Mouse (Mus musculus) limb, embryonic 10.5 days (tissue): ENCODE measurements around the gene Fam83e. TPM values are rescaled to one million over a fixed set of nuclear protein-coding genes. Genes with fewer than 3 reads are reported as not detected.

ENCODE experiments used
- DNase-seq: peaks from one replicate; pipeline ENCODE4 v3.0.0-alpha.2; 2017; ENCODE audit warnings: low spot score
- H3K27ac ChIP-seq: fragments of 300-500 bp; sonication (generic); 2 replicates; pipeline ENCODE4 v1.5.1; 2016; ENCODE audit warnings: mild to moderate bottlenecking
- H3K27me3 ChIP-seq: fragments of 300-500 bp; sonication (generic); 2 replicates; pipeline ENCODE4 v1.6.1; 2016; ENCODE audit warnings: low read depth, mild to moderate bottlenecking; ENCODE audit not compliant: poor library complexity, severe bottlenecking
- H3K36me3 ChIP-seq: fragments of 300-500 bp; sonication (generic); 2 replicates; pipeline ENCODE4 v1.6.1; 2016; ENCODE audit warnings: mild to moderate bottlenecking, moderate library complexity
- H3K4me1 ChIP-seq: fragments of 300-500 bp; sonication (generic); 2 replicates; pipeline ENCODE4 v1.6.1; 2016
- H3K4me3 ChIP-seq: fragments of 300-500 bp; sonication (generic); 2 replicates; pipeline ENCODE4 v1.5.1; 2016; ENCODE audit warnings: mild to moderate bottlenecking, moderate library complexity
- H3K9me3 ChIP-seq: fragments of 300-500 bp; sonication (generic); replicated peaks from 2 replicates; pipeline ENCODE4 v1.6.1; 2016; ENCODE audit warnings: mild to moderate bottlenecking
- WGBS: fragments of 180-500 bp; shearing (Covaris S2); methylation state at CpG from one replicate; pipeline ENCODE4 v1.1.7; 2016; 5-methylcytosine and 5-hydroxymethylcytosine counted together
- polyA plus RNA-seq: library from polyadenylated mRNA; unstranded; fragments of >200 nt; fragmentation: Nextera tagmentation; extraction: Ambion mirVana; gene quantifications from 2 replicates; pipeline ENCODE4 v1.2.1, GENCODE M21; 2016

Fam83e gene
- polyA plus RNA-seq, 1 experiment from 2014 or later: 2.1 TPM

GRCm38 (mm10) chr7:45704730-45705442, 16.1 kb upstream of the Fam83e start, which contains the start of gene Dbp:
TSS of gene Dbp (plus strand) at chr7:45705088.
- under 1% methylated on average over 36 of the region's 36 CpGs for WGBS
- peaks cover 78% of the 10 kb centered on the region for H3K4me1 ChIP-seq
- peak; percentile 94 for DNase-seq
- H3K27ac ChIP-seq: peak within 1 kb of the TSS; percentile 90
- peaks cover 17% of the 10 kb centered on the region for H3K27me3 ChIP-seq
- H3K36me3 ChIP-seq: peaks cover 5% of the 10 kb centered on the region
- H3K9me3 ChIP-seq: no peaks in the 10 kb centered on the region
- H3K4me3 ChIP-seq: peak within 1 kb of the TSS; percentile 81

- peak; percentile 68 for DNase-seq
- 1% methylated on average over 21 of the region's 21 CpGs for WGBS
Observed at GRCm38 (mm10) chr7:45705443-45705864, 15.6 kb upstream of the Fam83e start.

GRCm38 (mm10) chr7:45705873-45706281, 15.1 kb upstream of the Fam83e start:
- H3K27ac ChIP-seq: peak overlapping the region; percentile 90

More at GRCm38 (mm10) chr7:45705443-45705864, 15.6 kb upstream of the Fam83e start:
- H3K4me3 ChIP-seq: peak overlapping the region; percentile 81
- peaks cover 12% of the 10 kb centered on the region for H3K27me3 ChIP-seq
- no peaks in the 10 kb centered on the region for H3K9me3 ChIP-seq
- H3K27ac ChIP-seq: peak overlapping the region; percentile 90
- peaks cover 10% of the 10 kb centered on the region for H3K36me3 ChIP-seq
- H3K4me1 ChIP-seq: peaks cover 72% of the 10 kb centered on the region

GRCm38 (mm10) chr7:45706721-45707241, 14.2 kb upstream of the Fam83e start:
- Histone ChIP-seq H3K4me3 (peak overlapping the region; percentile 81), H3K27ac (peak overlapping the region; percentile 90), H3K36me3 (peaks cover 24% of the 10 kb centered on the region), H3K27me3 (0 out of 2 replicates have a peak, but pooled peaks cover under 1% of the 10 kb centered on the region), H3K4me1 (peaks cover 65% of the 10 kb centered on the region), H3K9me3 (no peaks in the 10 kb centered on the region)
- WGBS: 2% methylated on average over 45 of the region's 45 CpGs
- peak; percentile 93 for DNase-seq

More at GRCm38 (mm10) chr7:45705873-45706281, 15.1 kb upstream of the Fam83e start:
- Histone ChIP-seq H3K27me3 (peaks cover 7% of the 10 kb centered on the region; the same call in 1 of the 2 replicates), H3K4me1 (peaks cover 69% of the 10 kb centered on the region), H3K4me3 (peak overlapping the region; percentile 81), H3K9me3 (no peaks in the 10 kb centered on the region), H3K36me3 (peaks cover 15% of the 10 kb centered on the region)
- WGBS: 0% methylated on average over 7 of the region's 7 CpGs
- peak; percentile 77 for DNase-seq

GRCm38 (mm10) chr7:45707375-45707967, 13.5 kb upstream of the Fam83e start:
- peak; percentile 92 for DNase-seq
- peaks cover 65% of the 10 kb centered on the region for H3K4me1 ChIP-seq
- WGBS: under 1% methylated on average over 27 of the region's 27 CpGs
- H3K36me3 ChIP-seq: peaks cover 31% of the 10 kb centered on the region
- H3K9me3 ChIP-seq: no peaks in the 10 kb centered on the region
- no peaks in the 10 kb centered on the region for H3K27me3 ChIP-seq
- peak overlapping the region; percentile 90 for H3K27ac ChIP-seq
- H3K4me3 ChIP-seq: peak overlapping the region; percentile 81

- Histone ChIP-seq H3K4me1 (peaks cover 59% of the 10 kb centered on the region), H3K9me3 (no peaks in the 10 kb centered on the region), H3K27me3 (no peaks in the 10 kb centered on the region), H3K36me3 (peaks cover 39% of the 10 kb centered on the region), H3K4me3 (peak overlapping the region; percentile 81), H3K27ac (peak overlapping the region; percentile 90)
- no peak for DNase-seq
- WGBS: 30% methylated on average over 13 of the region's 13 CpGs
Observed at GRCm38 (mm10) chr7:45708221-45708761, 12.7 kb upstream of the Fam83e start.

- peak overlapping the region; percentile 81; the same call in 1 of the 2 replicates for H3K4me3 ChIP-seq
Observed at GRCm38 (mm10) chr7:45709036-45709435, 12.0 kb upstream of the Fam83e start.

GRCm38 (mm10) chr7:45709677-45710355, 11.2 kb upstream of the Fam83e start:
- Histone ChIP-seq H3K27ac (0 out of 2 replicates have a peak overlapping the region, but pooled peaks have one; percentile 10), H3K4me1 (peaks cover 58% of the 10 kb centered on the region), H3K36me3 (peaks cover 43% of the 10 kb centered on the region), H3K27me3 (no peaks in the 10 kb centered on the region), H3K4me3 (no peak overlapping the region), H3K9me3 (no peaks in the 10 kb centered on the region)
- DNase-seq: no peak
- 83% methylated on average over 14 of the region's 14 CpGs for WGBS

More at GRCm38 (mm10) chr7:45709036-45709435, 12.0 kb upstream of the Fam83e start:
- no peaks in the 10 kb centered on the region for H3K9me3 ChIP-seq
- WGBS: 62% methylated on average over 6 of the region's 6 CpGs
- H3K27me3 ChIP-seq: no peaks in the 10 kb centered on the region
- DNase-seq: no peak
- H3K4me1 ChIP-seq: peaks cover 54% of the 10 kb centered on the region
- 0 out of 2 replicates have a peak overlapping the region, but pooled peaks have one; percentile 90 for H3K27ac ChIP-seq
- peaks cover 43% of the 10 kb centered on the region for H3K36me3 ChIP-seq

GRCm38 (mm10) chr7:45710477-45711191, 10.4 kb upstream of the Fam83e start:
- no peak for DNase-seq
- Histone ChIP-seq H3K27ac (no peak overlapping the region), H3K4me3 (no peak overlapping the region), H3K36me3 (peaks cover 43% of the 10 kb centered on the region), H3K4me1 (peaks cover 60% of the 10 kb centered on the region), H3K27me3 (no peaks in the 10 kb centered on the region), H3K9me3 (no peaks in the 10 kb centered on the region)
- 95% methylated on average over 20 of the region's 20 CpGs for WGBS

GRCm38 (mm10) chr7:45711316-45712021, 9.5 kb upstream of the Fam83e start:
- DNase-seq: no peak
- Histone ChIP-seq H3K36me3 (peaks cover 43% of the 10 kb centered on the region), H3K4me3 (0 out of 2 replicates have a peak overlapping the region, but pooled peaks have one; percentile 6), H3K4me1 (peaks cover 60% of the 10 kb centered on the region), H3K9me3 (no peaks in the 10 kb centered on the region), H3K27me3 (no peaks in the 10 kb centered on the region), H3K27ac (no peak overlapping the region)
- WGBS: 95% methylated on average over 24 of the region's 24 CpGs

- no peak for DNase-seq
- peaks cover 60% of the 10 kb centered on the region for H3K4me1 ChIP-seq
- H3K27ac ChIP-seq: no peak overlapping the region
- H3K36me3 ChIP-seq: peaks cover 43% of the 10 kb centered on the region
- no peaks in the 10 kb centered on the region for H3K9me3 ChIP-seq
- H3K4me3 ChIP-seq: no peak overlapping the region
- no peaks in the 10 kb centered on the region for H3K27me3 ChIP-seq
- WGBS: 88% methylated on average over 21 of the region's 21 CpGs
Observed at GRCm38 (mm10) chr7:45712022-45712757, 8.8 kb upstream of the Fam83e start.
